Mouse (Mus musculus) lung, postnatal 25 days (tissue): ENCODE measurements at regions not wholly inside any gene's neighbourhood (a gene's known extent, or its start where the extent isn't known, plus 50 kb on each side); places are given as distances from the start of the nearest gene placed in this dataset.

Experiments used
- DNase-seq: peaks from one replicate; pipeline ENCODE4 v3.0.0; 2022; ENCODE audit warnings: low spot score

DNA sequence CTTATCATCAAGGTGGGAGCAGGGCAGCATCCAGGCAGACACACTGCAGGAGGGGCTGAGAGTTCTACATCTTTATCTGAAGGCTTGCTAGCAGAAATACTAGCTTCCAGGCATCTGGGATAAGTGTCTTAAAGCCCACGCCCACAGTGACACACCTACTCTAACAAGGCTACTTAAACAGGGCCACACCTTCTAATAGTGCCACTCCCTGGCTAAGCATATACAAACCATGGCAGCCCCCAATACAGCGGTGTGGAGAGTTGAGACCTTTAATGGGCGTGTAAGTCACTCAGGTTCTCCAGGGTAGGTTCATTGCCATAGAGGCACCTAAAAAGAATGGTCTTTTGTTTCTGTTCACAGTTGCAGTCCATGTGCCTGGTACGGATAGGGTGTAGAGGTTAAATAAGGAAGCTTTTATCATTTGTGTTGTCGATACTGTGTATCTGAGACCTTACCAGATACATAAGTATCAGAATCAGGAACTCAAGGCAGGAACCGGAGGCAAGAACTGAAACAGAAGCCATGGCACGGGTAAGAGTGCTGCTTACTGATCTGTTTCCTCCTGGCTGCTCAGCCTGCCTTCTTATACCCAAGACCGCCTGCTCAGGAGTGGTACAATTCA is 69.0 kb upstream of the Atrnl1 start:
- DNase-seq: no peak

DNA sequence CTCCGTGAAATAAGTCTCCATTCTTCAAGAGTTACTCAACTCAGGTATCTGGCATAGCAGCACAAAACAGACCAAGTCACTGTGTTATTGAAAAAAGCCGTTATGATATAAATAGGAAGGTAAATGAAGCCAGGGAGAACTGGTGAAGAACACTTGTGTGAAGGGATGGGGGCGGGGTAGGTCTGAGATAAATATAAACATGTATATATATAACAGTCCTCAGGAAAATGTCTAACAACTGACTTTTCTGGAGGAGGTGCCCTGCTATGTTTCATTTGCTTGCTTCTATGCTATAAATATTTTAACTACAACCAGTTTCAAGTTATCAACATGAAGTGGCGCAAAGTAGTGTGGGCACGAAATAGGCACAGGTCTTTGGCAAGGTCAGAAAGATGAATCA is 68.3 kb upstream of the Atrnl1 start:
- no peak for DNase-seq

DNA sequence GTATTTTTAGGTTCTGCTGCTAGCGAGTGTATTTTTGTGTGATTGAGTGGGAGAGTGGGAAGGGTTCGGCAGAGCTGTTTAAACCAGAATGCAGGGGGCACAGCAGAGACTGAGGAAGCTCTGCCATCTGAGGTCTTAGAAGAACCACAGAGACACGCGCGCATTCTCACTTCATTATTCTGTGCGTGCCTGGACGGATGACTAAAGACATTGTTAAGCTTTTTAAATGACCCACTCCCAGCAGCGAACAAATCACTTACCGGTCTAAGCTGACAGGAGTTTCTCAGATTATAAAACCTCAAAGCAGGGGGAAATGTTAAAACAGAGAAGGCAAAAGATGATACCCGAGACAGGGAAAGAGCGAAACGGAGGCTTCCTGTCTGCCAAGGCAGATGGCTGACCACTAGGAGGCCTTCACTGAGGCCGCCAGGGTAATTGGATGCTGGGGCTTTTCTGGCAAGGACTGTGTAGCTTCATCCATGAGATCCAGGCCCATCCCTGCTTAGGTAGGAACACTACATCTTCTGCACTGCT is 67.1 kb upstream of the Atrnl1 start:
- peak; percentile 12 for DNase-seq

DNA sequence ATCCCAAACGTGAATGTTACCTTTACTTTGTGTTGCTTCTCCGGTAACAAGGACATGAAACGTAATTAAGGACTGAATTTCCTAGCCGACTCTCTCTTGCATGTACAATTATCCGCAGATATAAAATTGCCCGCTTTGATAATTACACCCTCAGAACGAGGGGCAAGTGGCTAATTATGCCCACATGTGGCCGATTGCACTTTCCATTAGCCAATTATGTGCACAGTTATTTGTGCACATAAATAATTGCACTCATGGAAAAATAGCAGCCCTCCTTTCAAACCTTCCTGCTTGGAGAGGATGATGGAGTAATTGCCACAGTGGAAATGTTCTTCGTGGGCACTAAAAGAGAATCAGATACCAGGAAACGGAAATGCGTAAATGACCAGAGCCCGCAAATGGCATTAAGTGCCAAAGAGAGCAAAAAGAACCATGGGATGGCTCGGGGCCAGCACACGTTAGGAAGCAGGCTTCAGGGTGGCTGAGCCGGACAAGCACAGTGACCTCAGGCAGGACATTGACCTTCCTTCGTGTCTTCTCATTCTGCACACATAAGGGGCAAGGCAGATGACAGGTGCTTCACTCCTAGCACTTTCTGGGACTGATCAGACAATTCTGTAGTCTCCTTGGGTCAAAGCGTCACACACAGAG is 66.5 kb upstream of the Atrnl1 start:
- no peak for DNase-seq

DNA sequence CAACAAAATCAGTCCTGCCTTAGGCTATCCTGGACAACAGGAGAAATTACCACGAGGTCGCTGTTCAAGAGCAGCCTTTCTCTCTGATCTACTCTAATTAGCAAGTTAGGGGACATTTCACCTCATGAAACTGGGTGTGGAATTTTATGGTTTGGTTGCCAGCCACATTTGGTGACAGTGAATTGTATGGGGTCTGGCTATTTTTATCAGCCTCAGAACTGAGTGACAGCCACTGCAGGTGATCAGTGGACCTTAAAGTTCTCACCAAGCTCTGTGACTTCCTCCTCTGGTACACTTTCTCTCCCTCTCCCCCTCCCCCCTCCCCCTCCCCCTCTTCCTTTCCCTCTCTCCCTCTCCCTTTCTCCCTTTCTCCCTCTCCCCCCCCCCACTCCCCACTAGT is 65.8 kb upstream of the Atrnl1 start:
- DNase-seq: no peak

DNA sequence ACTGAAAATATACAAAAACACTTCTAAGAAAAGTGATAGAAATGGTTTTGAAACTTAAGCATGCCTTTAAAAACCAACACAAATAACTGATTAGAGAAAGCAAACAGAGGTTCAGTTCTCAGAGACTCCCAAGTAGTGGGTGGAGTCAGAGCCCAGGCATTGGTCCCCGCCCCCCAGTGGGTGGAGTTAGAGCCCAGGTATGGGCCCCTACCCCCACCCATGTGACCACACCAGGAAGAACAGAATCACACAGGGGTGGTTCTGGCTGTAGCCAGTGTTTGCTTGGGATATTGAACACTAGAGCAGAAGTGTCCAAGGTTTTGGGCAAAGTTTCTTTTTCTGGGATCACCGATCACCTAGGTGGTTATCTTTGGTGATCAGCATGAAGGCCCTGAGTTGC is 64.8 kb upstream of the Atrnl1 start:
- DNase-seq: peak; percentile 44

DNA sequence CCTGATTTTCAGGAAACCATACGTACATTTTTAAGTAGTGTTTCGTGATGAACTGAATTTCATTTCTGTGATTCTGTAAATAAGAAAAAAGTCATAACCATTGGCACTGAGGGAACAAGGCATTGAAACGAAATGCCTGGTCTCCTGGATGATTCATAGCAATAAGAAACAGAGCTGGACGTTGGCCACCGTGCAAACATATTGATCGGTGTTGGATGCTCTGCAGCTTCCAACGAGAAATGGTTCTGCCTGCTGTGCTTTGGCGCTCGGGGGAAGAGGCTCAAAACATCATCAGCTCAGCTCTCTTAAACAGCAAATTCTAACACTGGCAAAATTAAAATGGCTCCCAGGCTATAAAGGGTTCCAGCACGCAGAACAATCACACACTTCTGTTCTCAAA is 64.3 kb upstream of the Atrnl1 start:
- DNase-seq: no peak

DNA sequence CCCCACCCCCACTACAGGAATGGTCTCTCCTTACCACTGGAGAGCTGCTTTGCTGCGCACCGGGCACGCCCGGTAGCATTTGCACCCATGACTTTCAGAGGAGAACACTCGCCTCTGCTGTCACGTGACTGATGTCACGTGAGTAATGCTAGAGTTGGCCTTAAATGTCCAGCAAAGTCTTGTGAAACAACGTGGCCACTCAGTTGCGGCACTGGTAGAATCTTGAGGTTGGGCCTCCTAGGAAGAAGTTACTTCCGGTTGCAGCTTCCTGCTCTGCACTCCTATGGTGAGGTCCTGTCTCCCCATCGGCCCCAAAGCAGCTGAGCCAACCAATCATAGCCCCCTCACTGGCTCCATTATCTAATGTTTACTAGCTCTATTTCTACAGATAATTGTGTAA is 62.7 kb upstream of the Atrnl1 start:
- no peak for DNase-seq

DNA sequence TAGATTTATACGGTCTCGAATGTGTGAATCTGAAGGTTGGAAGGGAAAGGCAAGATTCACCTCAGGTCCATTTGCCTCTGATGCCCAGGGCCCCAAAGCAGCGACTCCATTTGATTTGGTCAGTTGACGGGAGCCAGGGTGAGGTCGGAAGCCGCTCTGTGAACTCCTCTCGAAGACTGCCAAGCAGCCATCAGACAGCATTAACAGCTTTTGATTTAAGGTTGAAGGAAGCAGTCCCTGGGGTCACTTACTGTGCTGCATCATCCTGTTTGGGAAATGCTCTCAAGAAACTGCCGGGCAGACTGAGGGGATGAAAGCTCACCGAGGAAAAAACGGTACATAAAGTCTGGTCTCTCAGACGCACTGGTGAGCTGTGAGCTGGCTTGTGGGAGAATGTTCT is 62.2 kb upstream of the Atrnl1 start:
- DNase-seq: no peak

DNA sequence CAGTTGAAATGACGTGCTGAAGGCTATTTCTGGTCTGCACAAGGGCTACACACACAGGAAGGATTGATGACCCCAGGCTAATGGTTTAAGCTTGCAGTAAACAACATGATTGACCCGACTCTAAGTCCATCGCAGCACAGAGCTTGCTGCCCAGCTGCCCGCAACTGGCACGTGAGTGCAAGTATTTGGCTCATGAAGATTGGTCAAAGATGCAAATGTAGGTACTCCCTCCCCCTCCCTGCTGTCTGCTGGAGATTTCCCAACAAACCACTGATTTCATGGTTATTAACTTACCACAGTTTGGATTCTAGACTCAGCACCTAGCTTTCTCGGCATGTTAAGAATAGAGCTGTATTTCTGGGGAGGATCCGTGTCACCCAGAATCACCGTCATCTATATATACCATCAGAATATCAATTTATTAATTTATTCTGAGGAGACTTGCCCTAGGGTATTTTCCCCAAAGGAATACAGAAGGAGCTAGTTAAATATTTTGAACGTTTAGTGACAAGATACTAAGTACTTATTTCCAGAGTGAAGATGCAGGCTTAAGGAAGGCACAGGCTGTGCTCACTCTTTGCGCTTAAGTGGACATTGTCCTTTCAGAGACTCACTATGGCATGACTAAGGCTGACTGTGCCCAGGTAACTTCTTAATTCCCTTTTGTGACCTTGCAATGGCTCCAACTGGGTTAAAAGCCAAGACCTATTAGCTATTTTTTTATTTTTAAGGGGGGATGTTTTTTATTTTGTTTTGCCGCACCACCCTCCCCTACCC is 57.7 kb upstream of the Atrnl1 start:
- no peak for DNase-seq

DNA sequence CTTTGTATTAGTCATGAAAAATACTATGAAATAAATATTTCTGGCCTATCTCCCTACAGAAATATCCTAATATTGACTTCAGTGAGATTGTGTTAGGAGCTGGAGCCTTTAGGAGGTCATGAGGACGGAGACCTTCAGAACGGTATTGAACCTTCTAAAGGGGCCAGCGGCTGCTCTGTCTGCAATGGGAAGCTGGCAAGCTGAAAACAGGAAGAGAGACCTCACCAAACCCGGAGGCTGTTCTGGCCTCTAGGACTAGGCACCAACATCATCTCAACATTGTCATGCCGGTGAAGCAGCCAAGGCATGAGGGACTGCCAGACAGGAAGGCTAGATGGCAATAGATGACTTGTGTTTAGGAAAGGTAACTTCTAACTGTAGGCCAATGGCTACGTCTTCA is 56.7 kb upstream of the Atrnl1 start:
- no peak for DNase-seq

DNA sequence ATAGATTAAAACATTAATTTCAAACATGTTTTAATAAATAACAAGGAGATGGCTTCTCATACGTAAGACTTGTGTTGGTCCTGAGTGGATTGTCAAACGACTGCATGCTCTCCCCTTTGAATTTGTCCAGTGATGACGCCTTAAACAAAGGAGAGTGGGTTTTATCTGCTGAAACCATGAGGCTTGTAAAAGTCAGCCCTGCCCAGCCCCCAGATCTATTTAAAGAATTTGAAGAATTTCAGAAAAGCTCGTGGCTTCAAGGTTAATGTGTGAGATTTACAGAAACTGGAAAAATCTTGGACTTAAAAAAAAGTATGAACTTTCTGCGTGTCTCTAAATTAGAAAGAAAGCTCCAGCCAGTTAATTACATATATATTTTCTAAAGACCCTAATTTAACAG is 55.5 kb upstream of the Atrnl1 start:
- no peak for DNase-seq

DNA sequence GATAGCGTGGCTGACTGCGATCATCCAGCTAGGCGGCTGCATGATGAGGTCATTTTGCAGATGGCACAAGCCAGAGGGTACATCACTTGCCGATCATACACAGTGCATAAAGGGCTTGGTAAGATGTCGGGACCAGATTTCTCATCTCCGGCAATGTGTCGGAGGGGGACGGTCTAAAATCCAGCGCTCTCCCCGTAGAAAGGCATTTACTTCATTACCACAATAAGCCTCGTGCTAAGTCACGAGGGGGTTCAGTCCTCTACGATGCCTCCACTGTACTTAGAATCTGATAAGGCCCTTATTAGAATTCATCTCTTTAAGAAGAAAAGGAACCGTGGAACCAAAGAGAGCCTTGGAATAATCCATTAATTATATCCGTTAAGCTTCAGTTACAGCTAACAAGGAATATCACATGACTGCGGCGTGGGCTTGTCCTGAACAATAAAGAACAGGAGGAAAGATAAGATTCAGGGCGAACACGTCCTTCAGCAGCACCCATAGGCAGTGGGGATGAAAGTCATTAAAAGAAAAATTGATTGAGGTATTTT is 52.3 kb upstream of the Atrnl1 start:
- DNase-seq: no peak

DNA sequence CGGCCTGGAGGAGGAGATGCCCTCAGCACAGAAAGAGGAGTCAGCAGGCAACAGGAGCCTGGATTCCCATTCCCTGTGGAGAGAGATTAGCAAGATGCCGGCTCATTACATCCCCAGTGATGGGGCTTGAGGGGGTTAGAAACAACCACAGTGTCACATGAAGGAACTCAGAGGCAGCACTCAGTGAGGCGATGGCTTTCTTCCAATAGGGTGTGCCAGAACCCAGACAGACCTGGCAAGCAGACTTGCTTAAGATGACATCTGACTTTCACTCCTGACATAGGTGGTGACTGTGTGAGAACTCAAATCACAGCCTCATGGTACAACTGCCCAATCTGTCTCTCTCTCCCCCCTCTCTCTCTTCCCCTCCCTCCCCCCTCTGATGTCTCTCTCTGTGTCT is 50.1 kb upstream of the Atrnl1 start:
- DNase-seq: no peak
